Mouse (Mus musculus): ENCODE data around the gene Tmed8. TPM values are rescaled to one million over a fixed set of nuclear protein-coding genes. Genes with fewer than 3 reads are reported as not detected.

Gene Tmed8
- polyA plus RNA-seq (2021; fragmentation: Nextera tagmentation): 5.1 and 5.6 TPM in 2 replicates
- long read RNA-seq, experiment 1, full-length matches to known transcripts: 5 of 18 reads
- long read RNA-seq, experiment 1, partial matches to known transcripts: 0 of 18 reads
- long read RNA-seq, experiment 1, other reads (novel, unspliced or antisense): 13 of 18 reads
- long read RNA-seq, experiment 2, full-length matches to known transcripts: 7 of 39 reads
- long read RNA-seq, experiment 2, partial matches to known transcripts: 0 of 39 reads
- long read RNA-seq, experiment 2, other reads (novel, unspliced or antisense): 32 of 39 reads

DNA sequence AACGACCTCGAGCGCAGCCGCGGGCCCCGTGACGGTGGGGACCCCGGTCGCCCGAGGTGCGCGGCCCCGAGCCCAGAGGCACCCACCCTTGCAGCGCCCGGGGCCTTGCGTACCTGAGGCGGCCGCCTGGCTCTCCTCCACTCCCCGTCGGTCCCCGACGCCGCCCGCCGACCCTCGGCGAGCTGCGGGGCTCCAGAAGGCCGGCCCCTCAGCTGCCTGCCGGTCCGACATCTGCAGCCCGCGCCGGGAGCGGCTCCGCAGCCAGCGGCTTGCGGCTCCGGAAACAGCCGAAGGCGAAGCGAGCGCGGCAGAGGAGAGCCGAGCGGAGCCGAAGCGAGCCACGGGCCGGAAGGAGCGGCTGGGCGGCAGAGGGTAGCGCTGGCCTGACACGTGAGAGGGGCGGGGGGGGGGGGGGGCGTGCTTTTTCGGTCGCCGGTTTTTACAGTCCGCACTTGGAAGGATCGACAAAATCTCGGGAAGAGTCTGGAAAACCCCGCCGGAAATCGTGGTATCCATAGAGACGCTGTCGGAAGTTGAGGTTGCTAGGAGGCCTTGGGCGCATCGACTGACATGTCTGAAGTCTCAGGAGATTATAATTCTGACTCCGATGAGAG, at the start of gene Tmed8:
TSS of gene Tmed8 (minus strand) at position 482 of the 614 bp plus-strand sequence.

DNA sequence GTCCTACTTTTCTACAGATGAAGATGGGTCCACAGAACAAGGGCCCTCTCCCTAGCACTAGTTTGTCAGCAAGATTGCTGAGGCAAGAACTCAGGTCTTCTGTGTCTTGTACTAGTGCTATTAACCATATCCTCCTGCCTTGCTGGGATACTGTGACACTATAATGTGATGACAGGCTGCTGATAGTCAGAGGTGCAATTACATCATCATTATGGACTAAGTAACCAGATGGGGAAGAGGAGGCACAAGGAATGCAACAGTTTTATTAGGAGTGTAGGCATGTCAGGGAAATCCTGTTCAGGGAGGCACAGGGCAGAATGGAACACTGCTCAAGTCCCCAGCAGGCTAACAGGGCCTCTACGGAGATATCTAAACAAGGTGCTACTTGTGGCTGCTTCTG, 38.4 kb upstream of the Tmed8 start, which contains the start of gene Noxred1:
TSS of gene Noxred1 (minus strand) at position 101 of the 400 bp plus-strand sequence.

DNA sequence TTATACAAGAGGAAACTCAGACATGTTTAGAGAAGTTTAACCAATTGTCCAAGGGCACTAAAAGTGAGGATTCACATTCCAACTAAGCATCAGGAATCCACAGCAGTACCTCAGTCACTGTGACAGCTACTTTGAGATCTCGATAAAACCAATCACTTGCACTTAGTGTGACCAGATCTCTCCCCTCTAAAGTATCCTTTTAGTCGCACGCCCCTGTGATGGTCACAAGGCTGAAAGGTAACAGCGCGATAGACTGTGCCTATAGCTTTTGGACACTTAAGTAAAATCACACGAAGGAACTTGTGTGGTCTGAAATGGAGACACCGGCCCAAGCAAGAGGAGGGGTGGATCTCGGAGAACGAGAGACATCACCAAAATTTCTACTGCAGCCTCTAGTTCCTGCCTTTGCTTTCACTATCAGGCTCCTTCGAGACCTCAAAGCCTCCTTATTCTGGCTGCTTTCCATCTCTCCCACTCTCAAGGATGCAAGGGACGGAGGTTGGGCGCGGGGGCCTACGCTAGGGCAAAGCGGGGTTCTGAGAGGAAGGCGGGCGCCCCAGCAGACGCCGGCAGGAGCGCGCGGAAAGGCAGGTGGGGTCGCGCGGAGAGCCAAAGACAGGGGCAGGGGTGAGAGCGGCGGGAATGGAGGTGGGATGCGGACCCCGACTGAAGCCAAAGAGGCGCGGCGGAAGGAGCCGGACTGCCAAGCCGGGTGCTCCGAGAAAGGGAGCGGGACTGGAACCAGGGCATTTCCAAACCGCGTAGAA, 865 bp downstream of the Tmed8 start, which contains the start of gene Samd15:
TSS of gene Samd15 (plus strand) at position 518 of the 767 bp plus-strand sequence.

DNA sequence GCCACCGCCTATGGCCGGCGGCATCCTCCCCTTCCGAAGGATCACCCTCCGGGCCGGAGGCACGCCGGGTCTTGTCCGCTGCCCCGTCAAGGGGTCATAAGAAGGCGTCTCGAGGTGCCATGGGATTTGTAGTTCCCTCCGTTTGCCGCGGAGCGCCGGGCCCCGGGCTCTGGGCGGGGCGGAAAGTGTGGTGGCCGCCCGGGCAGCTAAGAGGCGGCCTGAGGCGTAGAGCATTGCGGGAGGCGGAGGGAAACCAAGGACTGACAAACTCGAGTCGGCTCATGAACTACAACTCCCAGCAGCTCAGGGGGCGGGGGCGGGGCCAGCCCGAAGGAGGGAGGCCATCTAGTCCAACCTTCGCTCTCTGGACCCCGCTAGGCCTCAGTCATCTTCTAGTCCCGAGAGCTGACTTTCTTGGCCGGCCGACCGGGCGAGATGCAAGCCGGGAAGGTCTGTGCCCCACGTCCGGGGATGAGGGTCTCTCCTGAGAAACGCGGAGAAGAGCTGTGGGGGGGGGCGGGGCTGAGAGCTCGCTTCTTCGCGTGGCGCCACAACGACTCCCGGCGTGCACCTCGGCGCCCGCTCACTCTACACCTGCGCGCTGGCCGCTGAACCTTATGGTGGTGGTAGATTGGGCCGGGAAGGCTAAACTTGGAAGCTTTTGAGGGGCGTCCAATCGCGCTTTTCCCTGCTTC, 52.7 kb downstream of the Tmed8 start, which contains the start of gene Pomt2:
TSS of gene Pomt2 (minus strand) at position 574 of the 695 bp plus-strand sequence.

DNA sequence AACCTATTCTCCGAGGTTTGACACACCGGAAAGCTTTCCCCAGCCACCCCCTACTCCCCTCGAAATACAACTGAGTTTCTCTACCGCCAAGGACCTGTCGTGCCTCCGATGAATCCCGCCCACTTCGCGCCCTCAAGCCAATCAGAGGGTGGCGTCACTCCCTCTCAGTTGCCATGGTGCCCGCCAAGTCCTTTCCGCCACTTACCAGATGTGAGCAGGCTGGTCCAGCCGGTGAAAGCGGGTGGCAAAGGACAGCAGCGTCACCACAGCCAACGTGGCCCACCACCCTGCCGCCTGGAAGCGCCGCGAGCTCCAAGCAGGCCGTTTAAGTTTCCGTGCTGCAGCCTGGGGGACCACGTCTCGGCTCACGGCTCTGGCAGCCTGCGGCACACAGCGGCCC, 53.3 kb downstream of the Tmed8 start, which contains the start of gene Gstz1:
TSS of gene Gstz1 (plus strand) at position 200 of the 400 bp plus-strand sequence.

Other genes with a start within 250 kb of the Tmed8 start
- gene Zdhhc22, start 210.0 kb downstream of the Tmed8 start, polyA plus RNA-seq (2021; fragmentation: Nextera tagmentation): 12.3 and 18.1 TPM in 2 replicates
- gene Tmem63c, start 179.1 kb downstream of the Tmed8 start, polyA plus RNA-seq (2021; fragmentation: Nextera tagmentation): 12.6 and 13.4 TPM in 2 replicates
- gene Ngb, start 97.9 kb downstream of the Tmed8 start, polyA plus RNA-seq (2021; fragmentation: Nextera tagmentation): 16.0 and 16.6 TPM in 2 replicates
- gene Gstz1, start 53.3 kb downstream of the Tmed8 start, polyA plus RNA-seq (2021; fragmentation: Nextera tagmentation): 36.9 and 38.4 TPM in 2 replicates
- 6.5 and 7.1 TPM in 2 replicates for gene Pomt2, start 52.5 kb downstream of the Tmed8 start, polyA plus RNA-seq (2021; fragmentation: Nextera tagmentation)
- gene Samd15, start 731 bp downstream of the Tmed8 start, polyA plus RNA-seq (2021; fragmentation: Nextera tagmentation): 2.0 and 2.9 TPM in 2 replicates
- gene Noxred1, start 38.3 kb upstream of the Tmed8 start, polyA plus RNA-seq (2021; fragmentation: Nextera tagmentation): 0.18 and 0.21 TPM in 2 replicates
- 26.2 and 29.3 TPM in 2 replicates for gene Vipas39, start 65.8 kb upstream of the Tmed8 start, polyA plus RNA-seq (2021; fragmentation: Nextera tagmentation)
- gene Ahsa1, start 66.0 kb upstream of the Tmed8 start, polyA plus RNA-seq (2021; fragmentation: Nextera tagmentation): 131 and 142 TPM in 2 replicates
- gene Ism2, start 99.3 kb upstream of the Tmed8 start, polyA plus RNA-seq (2021; fragmentation: Nextera tagmentation): 0.18 and 0.25 TPM in 2 replicates
- gene Sptlc2, start 187.9 kb upstream of the Tmed8 start, polyA plus RNA-seq (2021; fragmentation: Nextera tagmentation): 23.9 and 26.2 TPM in 2 replicates
- gene Slirp, start 243.4 kb upstream of the Tmed8 start, polyA plus RNA-seq (2021; fragmentation: Nextera tagmentation): 356 and 416 TPM in 2 replicates
- gene Alkbh1, start 243.6 kb upstream of the Tmed8 start, polyA plus RNA-seq (2021; fragmentation: Nextera tagmentation): 8.1 and 8.2 TPM in 2 replicates